Mouse (Mus musculus) liver, embryonic 16.5 days (tissue): ENCODE results near the gene Asb10. TPM values are rescaled to one million over a fixed set of nuclear protein-coding genes. Genes with fewer than 3 reads are reported as not detected.

ENCODE experiments used
- ATAC-seq: fragments of 200-750 bp; cut with Nextera tagmentation; 2 replicates; pipeline ENCODE4 v1.8.0; 2017; ENCODE audit warnings: low read depth, mild to moderate bottlenecking, moderate number of reproducible peaks, moderate library complexity
- H3K27ac ChIP-seq: fragments of 300-500 bp; sonication (generic); 2 replicates; pipeline ENCODE4 v1.5.1; 2014; ENCODE audit warnings: mild to moderate bottlenecking, low read length
- H3K27me3 ChIP-seq: fragments of 300-500 bp; sonication (generic); 2 replicates; pipeline ENCODE4 v1.6.1; 2014; ENCODE audit warnings: low read depth, low read length, mixed read lengths; ENCODE audit not compliant: control insufficient read depth, insufficient read depth
- H3K36me3 ChIP-seq: fragments of 300-500 bp; sonication (generic); 2 replicates; pipeline ENCODE4 v1.6.1; 2014; ENCODE audit warnings: mild to moderate bottlenecking; ENCODE audit not compliant: control insufficient read depth, insufficient read depth
- H3K4me1 ChIP-seq: fragments of 300-500 bp; sonication (generic); 2 replicates; pipeline ENCODE4 v1.6.1; 2014; ENCODE audit warnings: low read depth, low read length, mixed read lengths; ENCODE audit not compliant: control insufficient read depth
- H3K4me2 ChIP-seq: fragments of 300-500 bp; sonication (generic); 2 replicates; pipeline ENCODE4 v1.6.1; 2014; ENCODE audit warnings: low read depth, low read length, mixed read lengths
- H3K4me3 ChIP-seq: fragments of 300-500 bp; sonication (generic); 2 replicates; pipeline ENCODE4 v1.5.1; 2014; ENCODE audit warnings: low read depth, mild to moderate bottlenecking, low read length
- H3K9ac ChIP-seq: fragments of 300-500 bp; sonication (generic); 2 replicates; pipeline ENCODE4 v1.6.1; 2014; ENCODE audit warnings: low read depth, low read length
- H3K9me3 ChIP-seq: fragments of 300-500 bp; sonication (generic); replicated peaks from 2 replicates; pipeline ENCODE4 v1.6.1; 2016; ENCODE audit warnings: low read length; ENCODE audit not compliant: control insufficient read depth
- WGBS: fragments of 180-500 bp; shearing (Covaris S2); extraction: QIAGEN DNeasy Blood & Tissue Kit; methylation state at CpG from one replicate; pipeline ENCODE4 v1.1.7; 2014; ENCODE audit not compliant: insufficient replicate concordance; 5-methylcytosine and 5-hydroxymethylcytosine counted together
- polyA plus RNA-seq: library from polyadenylated mRNA; unstranded; fragments of >200 nt; fragmentation: Nextera tagmentation; extraction: Ambion mirVana; gene quantifications from 2 replicates; pipeline ENCODE4 v1.2.1, GENCODE M21; 2015

The Asb10 gene
- polyA plus RNA-seq, 1 experiment from 2014 or later = 0.07 TPM

DNA sequence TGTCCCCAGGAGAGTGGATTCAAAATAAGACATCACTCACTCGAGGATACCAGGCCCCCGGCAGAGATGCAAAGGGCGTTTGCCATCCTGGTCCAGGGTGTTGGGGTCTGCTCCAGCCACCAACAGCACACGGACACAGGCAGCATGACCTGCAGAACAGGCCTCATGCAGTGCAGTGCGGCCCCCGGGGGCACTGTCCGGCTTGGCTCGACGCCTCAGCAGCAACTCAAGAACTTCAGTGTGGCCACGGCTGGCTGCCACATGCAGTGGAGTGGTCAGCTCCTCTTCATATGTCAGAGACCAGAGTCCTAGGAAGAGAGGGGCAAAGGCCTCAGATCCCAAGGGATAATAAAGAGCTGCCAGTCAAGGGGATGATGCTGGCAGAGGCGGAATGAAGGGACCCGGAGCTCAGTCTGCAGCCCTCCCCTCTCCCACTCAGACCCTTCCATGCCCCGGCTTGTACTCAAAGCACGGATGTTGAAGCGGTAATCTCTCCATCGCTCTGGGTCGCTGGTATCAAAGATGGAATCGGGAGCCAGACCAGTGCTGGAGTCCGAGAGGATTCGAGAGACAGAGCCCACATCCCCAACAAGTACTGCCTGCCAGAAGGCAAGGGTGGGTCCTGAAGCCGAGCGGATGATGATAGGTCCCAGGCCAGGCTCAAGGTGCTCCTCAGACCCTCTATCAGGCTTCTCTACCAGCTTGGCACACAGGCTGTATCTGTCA, 1.0 kb downstream of the Asb10 start:
- peaks cover 7% of the 10 kb centered on the region for H3K27me3 ChIP-seq
- no peaks in the 10 kb centered on the region for H3K9me3 ChIP-seq
- no peaks in the 10 kb centered on the region; the same call in 1 of the 2 replicates for H3K4me1 ChIP-seq
- 70% methylated on average over 22 of the region's 22 CpGs for WGBS
- no peak overlapping the region for H3K4me2 ChIP-seq
- H3K9ac ChIP-seq = no peak overlapping the region
- H3K4me3 ChIP-seq = no peak overlapping the region
- H3K27ac ChIP-seq = no peak overlapping the region
- ATAC-seq = no peak
- no peaks in the 10 kb centered on the region for H3K36me3 ChIP-seq

DNA sequence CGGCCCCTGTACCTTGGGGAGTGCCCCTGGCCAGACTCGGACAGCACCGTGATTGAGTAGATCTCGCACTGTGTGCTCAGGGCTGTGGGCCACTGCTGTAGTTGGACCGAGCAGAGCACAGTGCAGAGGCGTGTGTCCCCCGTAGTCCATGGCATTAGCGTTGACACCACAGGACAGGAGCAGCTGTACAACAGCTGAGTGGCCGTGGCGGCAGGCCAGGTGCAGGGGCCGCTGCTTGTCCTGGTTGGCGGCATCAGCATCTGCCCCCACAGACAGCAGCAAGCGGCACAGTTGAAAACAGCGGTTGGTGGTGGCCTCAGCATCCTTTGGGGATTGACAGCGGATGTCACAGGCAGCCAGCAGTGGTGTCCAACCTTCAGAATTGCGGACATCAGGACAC, 3.2 kb downstream of the Asb10 start:
- no peaks in the 10 kb centered on the region for H3K36me3 ChIP-seq

DNA sequence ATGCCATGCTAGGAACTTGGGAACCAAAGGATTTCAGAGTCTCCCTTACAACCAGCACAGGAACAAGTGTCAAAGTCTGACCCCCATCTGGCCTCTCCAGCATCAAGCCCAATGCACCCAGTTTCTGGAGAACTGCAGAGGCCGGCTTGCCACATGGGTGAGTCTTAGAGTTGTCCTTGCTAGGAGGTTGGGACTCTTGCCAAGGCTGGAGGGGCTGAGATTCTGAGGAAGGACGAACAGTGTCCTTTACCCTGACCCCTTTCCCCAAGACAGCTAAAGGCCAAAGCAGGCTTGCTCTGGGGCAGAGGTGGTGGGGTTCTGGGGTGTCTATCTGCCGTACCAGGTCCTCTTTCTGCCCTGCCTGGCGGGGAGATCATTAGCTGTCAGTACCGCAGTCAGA, 4.3 kb downstream of the Asb10 start:
- Histone ChIP-seq H3K27me3 (peaks cover 11% of the 10 kb centered on the region), H3K9me3 (no peaks in the 10 kb centered on the region)
- 59% methylated on average over 5 of the region's 5 CpGs for WGBS

More for the DNA sequence above, 3.2 kb downstream of the Asb10 start:
- Histone ChIP-seq H3K4me3 (no peak overlapping the region), H3K9me3 (no peaks in the 10 kb centered on the region), H3K27ac (no peak overlapping the region), H3K27me3 (peaks cover 7% of the 10 kb centered on the region), H3K4me2 (no peak overlapping the region), H3K4me1 (no peaks in the 10 kb centered on the region; the same call in 1 of the 2 replicates), H3K9ac (no peak overlapping the region)
- no peak for ATAC-seq
- 54% methylated on average over 16 of the region's 16 CpGs for WGBS

DNA sequence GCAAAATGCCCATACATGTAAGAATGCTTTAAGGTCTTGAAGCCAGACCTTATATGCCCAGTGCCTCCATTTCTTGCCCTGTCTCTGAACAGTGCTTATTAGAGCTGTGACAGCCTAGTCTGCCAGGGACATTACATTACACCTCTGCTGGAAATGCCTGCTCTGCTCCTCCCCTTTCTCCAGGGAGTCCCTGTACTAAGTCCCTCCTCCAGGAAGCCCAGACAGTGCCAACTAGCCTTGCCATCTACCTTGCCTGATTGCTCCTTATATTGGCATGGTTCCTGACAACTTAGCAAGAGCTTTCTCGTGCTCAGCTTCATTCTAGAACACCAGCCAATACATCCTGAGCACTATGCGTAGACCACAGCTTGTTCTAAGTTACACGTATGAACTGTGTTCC, 5.0 kb downstream of the Asb10 start:
- H3K27me3 ChIP-seq = peaks cover 14% of the 10 kb centered on the region
- H3K4me2 ChIP-seq = no peak overlapping the region
- no peak for ATAC-seq
- H3K9ac ChIP-seq = no peak overlapping the region
- H3K9me3 ChIP-seq = no peaks in the 10 kb centered on the region
- H3K36me3 ChIP-seq = no peaks in the 10 kb centered on the region
- no peak overlapping the region for H3K4me3 ChIP-seq
- whole genome bisulfite sequencing = 54% methylated on average over 3 of the region's 3 CpGs
- H3K4me1 ChIP-seq = no peaks in the 10 kb centered on the region; the same call in 1 of the 2 replicates
- no peak overlapping the region for H3K27ac ChIP-seq

More for the DNA sequence above, 4.3 kb downstream of the Asb10 start:
- no peak for ATAC-seq
- Histone ChIP-seq H3K27ac (no peak overlapping the region), H3K9ac (no peak overlapping the region), H3K36me3 (no peaks in the 10 kb centered on the region), H3K4me2 (no peak overlapping the region), H3K4me3 (no peak overlapping the region), H3K4me1 (no peaks in the 10 kb centered on the region; the same call in 1 of the 2 replicates)

DNA sequence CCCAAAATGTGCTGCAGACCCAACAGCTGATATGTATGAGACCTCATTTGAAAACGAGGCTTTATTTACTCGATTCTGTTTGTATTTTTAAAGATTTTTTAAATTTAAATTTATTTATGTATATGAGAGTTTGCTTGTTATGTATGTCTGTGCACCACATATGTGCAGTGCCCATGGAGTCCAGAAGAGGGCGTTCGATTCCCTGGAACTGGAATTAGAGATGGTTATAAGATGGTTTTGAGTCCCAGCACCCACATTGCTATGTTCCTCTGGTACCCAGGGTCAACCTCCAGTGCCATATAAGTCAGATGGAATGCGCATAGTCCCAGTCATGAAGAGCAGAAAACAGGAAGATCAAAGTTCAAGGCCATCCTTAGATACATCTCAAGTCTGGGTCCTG, 6.5 kb downstream of the Asb10 start:
- no peak for ATAC-seq
- Histone ChIP-seq H3K27ac (no peak overlapping the region), H3K36me3 (no peaks in the 10 kb centered on the region), H3K9ac (no peak overlapping the region), H3K4me1 (no peaks in the 10 kb centered on the region), H3K4me3 (no peak overlapping the region), H3K27me3 (peaks cover 26% of the 10 kb centered on the region), H3K9me3 (no peaks in the 10 kb centered on the region), H3K4me2 (no peak overlapping the region)
- WGBS = 27% methylated on average over 5 of the region's 5 CpGs

DNA sequence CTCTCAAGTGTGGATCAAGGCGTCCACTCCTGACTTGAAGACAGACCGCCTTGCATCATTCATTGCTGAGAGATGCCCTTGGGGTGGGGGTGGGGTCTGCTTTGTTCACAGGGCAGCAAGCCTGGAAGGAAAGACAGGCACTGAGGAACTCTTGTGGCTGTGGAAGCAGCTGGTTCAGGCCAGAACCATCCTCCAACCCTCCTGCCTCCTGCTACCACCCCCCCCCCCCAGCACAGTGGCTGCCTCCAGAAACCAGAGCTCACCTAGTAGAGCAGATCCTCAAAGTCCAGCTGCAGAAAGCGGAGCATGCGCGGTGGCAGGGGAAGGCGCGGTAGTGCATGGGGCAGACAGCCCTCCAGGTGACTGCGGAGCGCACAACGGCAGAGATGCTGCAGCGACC, 7.4 kb downstream of the Asb10 start:
- Histone ChIP-seq H3K27ac (no peak overlapping the region), H3K4me3 (no peak overlapping the region), H3K9me3 (no peaks in the 10 kb centered on the region), H3K4me2 (no peak overlapping the region), H3K4me1 (no peaks in the 10 kb centered on the region), H3K9ac (no peak overlapping the region), H3K36me3 (no peaks in the 10 kb centered on the region), H3K27me3 (peaks cover 35% of the 10 kb centered on the region)
- WGBS = 48% methylated on average over 11 of the region's 11 CpGs
- no peak for ATAC-seq

DNA sequence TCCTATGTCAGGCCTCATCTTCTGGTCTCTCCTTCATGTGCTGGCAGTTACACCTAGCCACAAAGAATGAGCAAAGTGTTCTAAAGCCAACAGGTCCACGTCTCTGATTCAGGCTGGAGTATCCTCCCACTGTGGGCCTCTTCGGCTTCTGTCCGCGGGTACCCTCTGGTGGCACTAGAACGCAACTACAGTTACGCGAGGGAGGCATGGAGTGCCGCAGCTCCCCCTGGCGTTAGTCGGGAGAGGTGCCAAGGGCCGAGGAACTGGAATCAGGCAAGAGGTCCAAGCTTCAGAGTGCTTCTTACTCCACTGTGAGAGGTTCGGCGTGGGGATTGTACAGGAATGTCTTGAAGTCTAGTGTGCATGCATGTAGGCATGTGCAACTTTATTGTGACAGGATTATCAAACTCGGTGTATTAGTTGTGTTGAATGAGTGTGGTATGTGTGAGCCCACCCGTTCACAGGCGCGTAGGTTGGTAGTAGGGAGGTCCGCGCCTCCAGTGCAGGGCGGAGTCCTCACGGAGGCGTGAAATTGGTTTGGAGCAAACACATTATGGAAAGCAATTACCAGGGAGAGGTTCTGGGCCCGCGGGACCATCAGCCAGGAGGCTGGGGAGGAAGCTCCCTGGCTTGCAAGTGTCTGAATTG, 10.6 kb downstream of the Asb10 start:
- Histone ChIP-seq H3K9ac (no peak overlapping the region), H3K9me3 (no peaks in the 10 kb centered on the region), H3K4me3 (no peak overlapping the region), H3K36me3 (no peaks in the 10 kb centered on the region), H3K4me1 (peaks cover 6% of the 10 kb centered on the region; the same call in 1 of the 2 replicates), H3K27me3 (peaks cover 61% of the 10 kb centered on the region), H3K4me2 (no peak overlapping the region), H3K27ac (no peak overlapping the region)
- WGBS = 14% methylated on average over 24 of the region's 24 CpGs
- ATAC-seq = peak; percentile 64; the same call in 1 of the 2 replicates

DNA sequence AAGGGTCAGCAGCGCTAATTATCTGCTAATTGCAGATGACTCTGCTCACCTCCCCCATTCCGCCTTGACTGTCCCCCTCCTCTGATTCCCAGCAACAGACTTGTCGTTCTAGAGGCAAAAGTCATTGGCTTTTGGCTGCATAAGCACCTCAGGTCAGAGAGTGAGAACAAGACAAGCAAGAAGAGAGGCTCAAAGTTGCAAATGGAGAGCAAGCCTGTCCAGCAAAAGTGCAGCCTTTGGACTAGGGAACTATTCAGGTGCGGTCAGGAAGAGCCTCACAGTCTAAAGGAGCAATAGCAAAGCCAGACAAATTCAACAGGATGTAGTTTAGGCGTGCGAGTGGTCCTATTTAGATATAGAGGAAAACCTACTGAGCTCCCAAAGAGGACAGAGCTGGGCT, 13.0 kb downstream of the Asb10 start:
- peaks cover 83% of the 10 kb centered on the region for H3K27me3 ChIP-seq

DNA sequence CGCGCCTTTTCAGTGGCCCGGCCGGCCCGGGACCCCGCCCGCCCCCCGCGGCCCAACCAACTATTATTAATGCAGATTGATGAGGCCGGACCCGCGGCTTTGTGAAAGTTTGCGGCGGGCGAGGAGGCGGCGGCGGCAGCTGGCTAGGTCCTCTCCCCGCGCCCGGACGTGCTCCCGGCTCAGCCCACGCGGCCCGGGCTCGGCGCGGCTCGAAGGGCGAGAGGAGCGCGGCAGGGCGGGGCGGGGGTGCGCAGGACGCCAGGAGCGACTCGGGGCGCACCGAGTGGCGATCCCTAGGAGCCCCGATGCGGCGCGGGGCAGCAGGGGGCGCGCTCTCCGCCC, 13.9 kb downstream of the Asb10 start, which contains the start of gene Gbx1:
Gene Gbx1, minus strand, starts transcription at position 314 of the 342 bp plus-strand sequence.
- Histone ChIP-seq H3K9ac (no peak within 1 kb of the TSS), H3K27ac (no peak within 1 kb of the TSS), H3K36me3 (no peaks in the 10 kb centered on the region), H3K4me3 (peak within 1 kb of the TSS; percentile 39), H3K9me3 (no peaks in the 10 kb centered on the region), H3K4me2 (peak within 1 kb of the TSS; percentile 51), H3K4me1 (peaks cover 6% of the 10 kb centered on the region; the same call in 1 of the 2 replicates), H3K27me3 (peaks cover 88% of the 10 kb centered on the region)
- WGBS = under 1% methylated on average over 38 of the region's 49 CpGs
- no peak for ATAC-seq

More for the DNA sequence above, 13.0 kb downstream of the Asb10 start:
- Histone ChIP-seq H3K36me3 (no peaks in the 10 kb centered on the region), H3K4me1 (peaks cover 6% of the 10 kb centered on the region; the same call in 1 of the 2 replicates), H3K27ac (no peak overlapping the region), H3K9ac (no peak overlapping the region), H3K4me3 (no peak overlapping the region), H3K9me3 (no peaks in the 10 kb centered on the region), H3K4me2 (no peak overlapping the region)
- no peak for ATAC-seq
- 15% methylated on average over 6 of the region's 6 CpGs for WGBS
